Mouse (Mus musculus) A20 (cell line): ENCODE results near the gene Btrc.

ENCODE experiments used
- DNase-seq: peaks from one replicate; pipeline ENCODE4 v3.0.0-alpha.2; 2011; ENCODE audit warnings: low read depth, low spot score

Gene Btrc

DNA sequence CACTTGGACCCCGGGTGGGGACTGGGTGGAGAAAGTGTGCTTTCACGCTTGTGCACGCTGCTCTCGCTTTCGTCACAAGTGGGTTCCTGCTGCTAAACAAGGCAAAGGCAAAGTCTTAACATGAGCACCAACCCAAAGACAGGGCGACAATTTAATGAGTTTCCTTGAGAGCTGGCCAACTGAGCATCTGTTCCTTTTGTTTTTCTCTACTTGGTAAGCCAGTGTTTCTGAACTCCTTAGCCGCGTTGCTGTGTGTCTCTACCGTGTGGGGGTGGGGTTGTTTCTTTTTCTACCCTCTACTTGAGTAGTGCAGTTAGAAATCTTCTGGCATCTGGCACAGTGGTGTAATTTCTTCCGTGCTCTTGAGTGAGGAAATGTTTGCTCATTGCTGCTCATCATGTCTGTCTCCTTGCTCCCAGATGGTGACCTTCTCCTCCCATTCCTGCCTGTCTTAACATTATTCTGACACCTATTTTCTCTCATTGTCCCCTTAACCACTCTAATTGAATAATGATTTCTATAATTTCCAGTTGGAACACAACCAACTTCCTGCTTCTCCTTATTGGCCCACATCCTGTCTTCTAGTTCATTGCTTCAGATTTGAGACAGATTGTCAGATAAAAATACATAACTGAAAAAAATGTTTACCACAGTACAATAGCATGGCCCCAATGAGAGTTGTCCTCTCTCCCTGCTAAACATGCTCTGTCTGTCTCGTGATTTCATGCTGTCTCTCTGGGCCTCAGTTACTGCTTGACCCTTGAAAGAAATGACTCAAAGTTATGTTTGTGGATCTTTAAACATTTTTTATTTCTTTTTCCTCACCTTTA is 109.4 kb downstream of the Btrc start:
- DNase-seq, result peak; percentile 81

DNA sequence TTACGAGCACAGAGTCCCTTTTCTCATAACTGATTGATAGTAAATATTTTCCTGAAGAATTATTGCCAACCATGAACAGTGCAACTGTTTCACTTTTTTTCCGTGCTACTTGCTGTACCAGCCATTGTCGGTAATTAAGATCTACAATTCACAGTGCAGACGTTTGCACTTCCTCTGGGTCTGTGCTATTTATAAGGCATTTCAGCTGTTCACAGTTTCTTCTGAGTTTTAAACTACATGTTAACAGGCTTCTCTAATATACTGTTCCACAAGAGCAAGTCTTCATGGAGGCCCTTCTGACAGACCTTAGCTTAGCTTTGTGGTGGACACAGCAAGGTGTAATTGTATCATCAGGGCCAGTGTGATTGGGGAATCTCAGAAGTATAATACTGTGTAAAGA is 111.2 kb downstream of the Btrc start:
- DNase-seq, result peak; percentile 39

- DNase-seq, result no peak
These were observed 112.5 kb downstream of the Btrc start for GRCm38 (mm10) chr19:45475928-45476553.

- DNase-seq, result no peak
These were observed 116.0 kb downstream of the Btrc start for GRCm38 (mm10) chr19:45479548-45479947.

DNA sequence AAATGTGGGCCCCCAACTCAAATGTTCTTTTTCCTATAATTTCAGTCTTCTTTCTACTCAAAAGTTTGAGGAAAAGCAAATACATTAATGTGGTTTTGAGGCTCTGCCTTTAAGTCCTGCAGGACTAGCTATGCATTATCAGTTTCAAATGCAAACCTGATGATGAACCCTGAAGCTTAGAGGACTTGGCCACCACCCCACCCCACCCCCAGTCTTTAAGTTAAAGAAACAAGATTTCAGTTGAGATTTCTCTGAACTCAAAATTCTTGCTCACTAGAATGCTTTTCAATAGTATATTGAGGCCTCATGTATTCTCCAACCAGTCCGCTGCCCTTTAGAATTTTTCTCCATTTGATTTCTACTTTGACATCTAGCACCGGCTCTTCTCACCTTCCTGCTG is 117.0 kb downstream of the Btrc start:
- DNase-seq, result no peak

DNA sequence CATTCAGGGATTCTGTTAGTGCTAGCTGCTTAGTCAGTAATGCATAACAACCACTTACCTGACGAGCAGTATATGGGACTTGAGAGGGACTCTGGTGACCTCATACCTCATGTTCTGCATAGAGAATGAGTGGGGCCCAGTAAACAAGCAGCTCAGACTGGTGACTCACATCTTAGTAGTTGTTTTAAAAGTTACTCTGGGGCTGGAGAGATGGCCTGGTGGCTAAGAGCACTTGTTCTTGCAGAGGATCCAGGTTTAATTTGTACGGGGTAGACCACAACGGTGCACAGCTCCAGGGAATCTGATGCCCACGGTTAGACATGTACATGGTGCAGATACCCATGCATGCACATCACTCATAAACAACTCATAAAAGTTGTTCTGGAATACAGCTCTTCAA is 117.4 kb downstream of the Btrc start:
- no peak for DNase-seq

DNA sequence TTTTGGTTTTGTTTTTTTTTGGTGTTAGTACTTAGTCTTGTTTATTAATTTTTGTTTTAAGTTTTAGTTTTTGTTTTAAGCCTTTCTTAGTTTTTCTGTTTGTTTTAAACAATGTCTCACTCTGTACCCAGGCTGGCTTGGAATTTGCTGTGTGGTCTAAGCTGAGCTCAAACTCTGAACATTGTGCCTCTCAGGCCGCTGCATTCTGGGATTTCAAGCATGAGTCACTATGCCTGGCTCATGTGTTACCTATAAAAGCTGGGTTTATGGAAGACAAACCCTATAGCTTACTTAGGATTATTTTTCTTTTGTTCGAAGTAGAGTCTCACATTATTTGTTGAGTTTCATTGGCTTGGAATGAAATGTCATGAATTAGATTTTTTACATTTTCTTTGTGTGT is 119.9 kb downstream of the Btrc start:
- no peak for DNase-seq

DNA sequence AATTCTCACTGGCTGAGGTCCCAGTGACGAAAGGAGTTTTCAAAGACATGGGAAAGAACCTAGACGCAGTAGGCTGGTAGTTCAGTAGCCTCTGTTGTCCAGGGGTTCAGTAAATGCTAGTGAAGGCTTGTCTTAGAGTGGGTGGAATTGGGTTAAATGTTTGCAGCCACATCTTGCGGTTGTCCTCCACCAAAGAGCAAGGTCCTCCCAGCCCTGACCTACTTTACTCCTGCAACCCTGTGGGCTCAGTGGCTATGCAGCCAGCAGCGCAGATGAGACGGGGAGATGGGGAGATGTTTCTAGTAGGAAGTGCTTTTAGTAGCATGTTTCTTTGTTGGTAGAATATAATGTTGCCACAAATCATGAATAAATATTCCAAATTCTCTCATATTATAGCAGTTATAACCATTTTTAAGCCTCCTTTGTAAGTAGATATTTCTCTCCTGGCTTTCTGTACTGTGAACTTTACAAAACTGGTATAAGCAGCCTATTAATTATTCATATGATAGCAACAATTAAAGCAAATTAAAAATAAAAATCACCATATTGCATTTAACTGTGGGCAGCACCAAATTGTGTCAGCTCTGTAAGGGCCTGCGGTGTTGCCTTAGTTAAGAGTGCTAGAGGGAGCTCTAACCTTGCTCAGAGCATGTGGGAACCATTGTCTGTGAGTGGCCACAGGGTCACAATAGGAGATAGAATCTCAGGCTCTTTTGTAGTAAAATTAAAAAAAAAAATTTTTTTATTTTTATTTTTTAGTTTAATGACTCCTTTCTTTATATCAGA is 122.9 kb downstream of the Btrc start:
- peak; percentile 34 for DNase-seq

GRCm38 (mm10) chr19:45486992-45487387 is 123.5 kb downstream of the Btrc start:
- no peak for DNase-seq

GRCm38 (mm10) chr19:45489961-45490360 is 126.4 kb downstream of the Btrc start:
- DNase-seq, result no peak

GRCm38 (mm10) chr19:45491246-45491645 is 127.7 kb downstream of the Btrc start:
- no peak for DNase-seq

- no peak for DNase-seq
These were observed 130.7 kb downstream of the Btrc start for GRCm38 (mm10) chr19:45494121-45494775.

GRCm38 (mm10) chr19:45505446-45505845 is 141.9 kb downstream of the Btrc start:
- peak; percentile 34 for DNase-seq

DNA sequence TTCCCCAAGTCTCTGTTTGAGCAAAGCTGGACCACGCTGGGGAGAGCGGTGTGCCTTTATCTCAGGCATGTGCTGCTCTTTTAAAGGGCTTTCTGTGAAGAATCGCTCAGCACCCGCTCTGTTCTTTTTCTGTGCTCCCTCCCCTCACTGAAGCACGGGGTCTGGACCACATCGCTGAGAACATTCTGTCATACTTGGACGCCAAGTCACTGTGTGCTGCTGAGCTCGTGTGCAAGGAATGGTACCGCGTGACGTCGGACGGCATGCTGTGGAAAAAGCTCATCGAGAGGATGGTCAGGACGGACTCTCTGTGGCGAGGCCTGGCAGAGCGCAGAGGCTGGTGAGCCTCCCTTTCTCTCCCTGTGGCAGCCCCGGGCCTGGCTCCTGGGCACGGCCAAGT is 144.0 kb downstream of the Btrc start:
- no peak for DNase-seq

- DNase-seq, result no peak
These were observed 147.1 kb downstream of the Btrc start for GRCm38 (mm10) chr19:45510680-45511079.

- no peak for DNase-seq
These were observed 147.9 kb downstream of the Btrc start for GRCm38 (mm10) chr19:45511406-45511805.

GRCm38 (mm10) chr19:45515341-45515740 is 151.8 kb downstream of the Btrc start:
- no peak for DNase-seq

DNA sequence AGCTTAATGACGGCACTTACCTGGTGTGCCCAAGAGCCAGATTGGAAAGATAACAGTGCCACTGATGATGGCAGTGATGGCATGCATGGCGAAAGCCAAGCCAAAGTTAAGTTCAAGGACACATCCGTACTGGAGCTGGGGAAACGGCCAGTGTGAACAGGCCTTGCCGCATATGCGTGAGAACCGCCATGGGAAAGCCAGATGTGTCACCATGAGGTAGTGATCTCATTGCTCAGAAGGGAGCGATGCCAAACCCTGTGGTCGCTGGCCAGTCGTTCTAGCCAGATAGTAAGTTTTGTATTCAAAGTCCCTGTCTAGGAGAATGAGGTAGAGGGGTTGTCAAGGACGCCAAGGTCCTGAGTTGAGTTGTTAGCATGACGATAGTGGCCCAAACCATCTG is 152.7 kb downstream of the Btrc start:
- DNase-seq, result no peak

- no peak for DNase-seq
These were observed 163.8 kb downstream of the Btrc start for GRCm38 (mm10) chr19:45527382-45527781.

GRCm38 (mm10) chr19:45527931-45528534 is 164.5 kb downstream of the Btrc start:
- DNase-seq, result peak; percentile 74

DNA sequence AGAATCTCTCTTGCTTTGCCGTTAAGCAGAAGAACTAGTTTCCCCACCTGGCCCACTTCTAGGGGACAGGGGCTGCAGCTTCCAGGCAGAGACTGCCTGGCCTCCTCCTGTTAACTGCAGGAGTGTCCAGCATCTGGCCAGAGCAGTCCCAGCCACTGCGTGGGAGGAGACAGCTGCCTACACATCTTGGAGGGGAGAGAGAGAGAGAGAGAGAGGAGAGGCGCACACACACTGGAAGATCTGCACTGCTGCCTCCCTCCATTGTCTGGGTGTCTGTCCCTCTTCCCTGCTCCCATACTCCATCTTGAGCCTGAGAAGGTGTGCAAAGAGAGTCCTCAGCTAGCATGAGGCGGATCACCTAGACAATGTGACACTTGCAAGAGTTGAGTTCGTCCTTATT is 165.8 kb downstream of the Btrc start:
- no peak for DNase-seq
